Comparison of ENCODE assay signal across 8 mouse cellular contexts in genomic region chr15:94403461-94404070, GRCm38 (mm10).
DNase-seq lines count a peak whose midpoint lies in the region; ATAC-seq and TF ChIP-seq lines count a peak whose summit lies in the region.

No protein-coding gene starts in this region.

- peak overlapping the region; percentile 41 for H3K4me3 ChIP-seq in heart, adult 2 months
- peak overlapping the region; percentile 73 for H3K4me3 ChIP-seq in ES-Bruce4 (ENCODE audit: low read depth, low read length)
- H3K4me3 ChIP-seq in embryonic fibroblast, embryonic 13.5 days (ENCODE audit: insufficient read depth, low read length): peak overlapping the region; percentile 66
- peak overlapping the region; percentile 59 for H3K4me3 ChIP-seq in intestine, embryonic 15.5 days (replicated peaks)
- peak overlapping the region; percentile 78 for H3K4me3 ChIP-seq in neural tube, embryonic 13.5 days

- TF ChIP-seq POLR2A in heart, adult 2 months (IDR thresholded peaks at IDR 0.05; ENCODE audit: insufficient read depth, low read depth, low read length): no peak
- TF ChIP-seq POLR2A in ES-Bruce4 (IDR thresholded peaks at IDR 0.05; ENCODE audit: insufficient read depth, low read length): no peak
- TF ChIP-seq POLR2A in embryonic fibroblast, embryonic 13.5 days (IDR thresholded peaks at IDR 0.05; ENCODE audit: low read depth, low read length): no peak

- H3K9me3 ChIP-seq in ES-Bruce4 (replicated peaks; ENCODE audit: control insufficient read depth, insufficient read depth, low read length, poor library complexity, severe bottlenecking): no peaks in the 10 kb centered on the region; the same call in 1 of the 2 replicates
- no peaks in the 10 kb centered on the region for H3K9me3 ChIP-seq in intestine, embryonic 15.5 days
- H3K9me3 ChIP-seq in neural tube, embryonic 13.5 days: no peaks in the 10 kb centered on the region

- peaks cover 2% of the 10 kb centered on the region; the same call in 1 of the 2 replicates for H3K27me3 ChIP-seq in heart, adult 2 months (ENCODE audit: control insufficient read depth, insufficient read depth, low read length)
- peaks cover 2% of the 10 kb centered on the region for H3K27me3 ChIP-seq in ES-Bruce4 (ENCODE audit: control insufficient read depth, insufficient read depth, low read length, poor library complexity, severe bottlenecking)
- H3K27me3 ChIP-seq in intestine, embryonic 15.5 days (replicated peaks): peaks cover 12% of the 10 kb centered on the region
- H3K27me3 ChIP-seq in neural tube, embryonic 13.5 days: peaks cover 17% of the 10 kb centered on the region; the same call in 1 of the 2 replicates

- no peaks in the 10 kb centered on the region for H3K36me3 ChIP-seq in heart, adult 2 months (ENCODE audit: control insufficient read depth, insufficient read depth, low read length)
- no peaks in the 10 kb centered on the region for H3K36me3 ChIP-seq in ES-Bruce4 (ENCODE audit: control insufficient read depth, insufficient read depth, low read length, poor library complexity, severe bottlenecking)
- H3K36me3 ChIP-seq in intestine, embryonic 15.5 days: no peaks in the 10 kb centered on the region
- H3K36me3 ChIP-seq in neural tube, embryonic 13.5 days: no peaks in the 10 kb centered on the region

- H3K27ac ChIP-seq in heart, adult 2 months: no peak overlapping the region
- H3K27ac ChIP-seq in ES-Bruce4 (ENCODE audit: insufficient read depth, low read length): no peak overlapping the region
- no peak overlapping the region for H3K27ac ChIP-seq in embryonic fibroblast, embryonic 13.5 days (ENCODE audit: insufficient read depth, low read length)
- no peak overlapping the region; the same call in 1 of the 2 replicates for H3K27ac ChIP-seq in intestine, embryonic 15.5 days
- peak overlapping the region; percentile 62; the same call in 1 of the 2 replicates for H3K27ac ChIP-seq in neural tube, embryonic 13.5 days (replicated peaks)

- WGBS in heart, adult 2 months: 2% methylated on average over 34 of the region's 34 CpGs
- 2% methylated on average over 34 of the region's 34 CpGs for WGBS in intestine, embryonic 15.5 days
- under 1% methylated on average over 34 of the region's 34 CpGs for WGBS in neural tube, embryonic 13.5 days

- no peak for TF ChIP-seq CTCF in heart, adult 2 months (IDR thresholded peaks at IDR 0.05)
- TF ChIP-seq CTCF in ES-Bruce4 (IDR thresholded peaks at IDR 0.05; ENCODE audit: low read depth, low read length): no peak
- TF ChIP-seq CTCF in embryonic fibroblast, embryonic 13.5 days (IDR thresholded peaks at IDR 0.05; ENCODE audit: borderline replicate concordance, insufficient read depth, low read length): no peak

- H3K9ac ChIP-seq in heart, adult 2 months (ENCODE audit: low read depth, low read length): peak overlapping the region; percentile 42
- H3K9ac ChIP-seq in ES-Bruce4 (ENCODE audit: low read depth, poor library complexity, severe bottlenecking): peak overlapping the region; percentile 32; the same call in 1 of the 2 replicates
- H3K9ac ChIP-seq in intestine, embryonic 15.5 days: peak overlapping the region; percentile 58
- peak overlapping the region; percentile 80 for H3K9ac ChIP-seq in neural tube, embryonic 13.5 days

- TF ChIP-seq EP300 in heart, adult 2 months (IDR thresholded peaks at IDR 0.05; ENCODE audit: insufficient read depth, low read depth, low read length): no peak
- no peak for TF ChIP-seq EP300 in ES-Bruce4 (IDR thresholded peaks at IDR 0.05; ENCODE audit: insufficient read depth, low read depth, low read length)

- H3K4me1 ChIP-seq in heart, adult 2 months (ENCODE audit: control insufficient read depth, insufficient read depth, low read length): no peaks in the 10 kb centered on the region
- H3K4me1 ChIP-seq in ES-Bruce4 (ENCODE audit: control insufficient read depth, insufficient read depth, low read length): no peaks in the 10 kb centered on the region
- H3K4me1 ChIP-seq in embryonic fibroblast, embryonic 13.5 days (ENCODE audit: control insufficient read depth, insufficient read depth, low read length): no peaks in the 10 kb centered on the region
- H3K4me1 ChIP-seq in intestine, embryonic 15.5 days (replicated peaks): peaks cover 11% of the 10 kb centered on the region; the same call in 1 of the 2 replicates
- H3K4me1 ChIP-seq in neural tube, embryonic 13.5 days (replicated peaks): peaks cover 19% of the 10 kb centered on the region

- intact Hi-C loops in heart, adult 2 months (cut with DNase I): no loop called here

- peak overlapping the region; percentile 94 for H3K4me2 ChIP-seq in intestine, embryonic 15.5 days (replicated peaks)
- peak overlapping the region; percentile 97 for H3K4me2 ChIP-seq in neural tube, embryonic 13.5 days

- no peak for DNase-seq in heart, adult 2 months
- no peak for DNase-seq in heart, adult 9 months (ENCODE audit: low spot score in 2 of 2)
- no peak for DNase-seq in spleen, postnatal 14 days (ENCODE audit: low spot score in 2 of 2)
- no peak for DNase-seq in kidney, adult 11 months

- peak; percentile 19; the same call in 1 of the 2 replicates for ATAC-seq in intestine, embryonic 15.5 days
- peak; percentile 80 for ATAC-seq in neural tube, embryonic 13.5 days (ENCODE audit: low read depth)

- H3K79me2 ChIP-seq in heart, adult 2 months (replicated peaks; ENCODE audit: control insufficient read depth, insufficient read depth, low read length): no peaks in the 10 kb centered on the region
